ENCODE assay signal across 18 mouse cellular contexts in genomic region chr1:24186964-24187363, GRCm38 (mm10). TPM values are rescaled to one million over a fixed set of nuclear protein-coding genes. Genes with fewer than 3 reads are reported as not detected.
DNase-seq lines count a peak whose midpoint lies in the region; ATAC-seq and TF ChIP-seq lines count a peak whose summit lies in the region.
"Had no signal": no experiment of that assay in that cellular context is flagged by ENCODE, and none has a peak within 500 bp of the region (broad histone marks: within the 10 kb centered on the region; RNA-seq: fewer than 3 reads in every experiment).

No protein-coding gene starts in this region.

- 64% methylated on average over 11 of the region's 11 CpGs for WGBS in hindbrain, postnatal 0 days
- 85% methylated on average over 11 of the region's 11 CpGs for WGBS in hindbrain, embryonic 11.5 days
- WGBS in thymus, adult 2 months: 78% methylated on average over 11 of the region's 11 CpGs

- H3K27me3 ChIP-seq in hindbrain, postnatal 0 days (ENCODE audit: insufficient read depth, low read length): no peaks in the 10 kb centered on the region
- no peaks in the 10 kb centered on the region for H3K27me3 ChIP-seq in hindbrain, embryonic 11.5 days (ENCODE audit: control insufficient read depth, insufficient read depth, low read length)
- no peaks in the 10 kb centered on the region for H3K27me3 ChIP-seq in thymus, adult 2 months (ENCODE audit: control insufficient read depth, insufficient read depth, low read length)
- H3K27me3 ChIP-seq: lung, embryonic 15.5 days had no signal

- no peaks in the 10 kb centered on the region for H3K4me1 ChIP-seq in hindbrain, postnatal 0 days (ENCODE audit: insufficient read depth, low read length)
- H3K4me1 ChIP-seq in hindbrain, embryonic 11.5 days (replicated peaks; ENCODE audit: control insufficient read depth, insufficient read depth, low read length): no peaks in the 10 kb centered on the region
- H3K4me1 ChIP-seq in thymus, adult 2 months (replicated peaks; ENCODE audit: control insufficient read depth, insufficient read depth, low read length): no peaks in the 10 kb centered on the region
- H3K4me1 ChIP-seq: lung, embryonic 15.5 days had no signal

- H3K9me3 ChIP-seq in hindbrain, postnatal 0 days (ENCODE audit: low read length): no peaks in the 10 kb centered on the region
- H3K9me3 ChIP-seq in hindbrain, embryonic 11.5 days (ENCODE audit: control insufficient read depth, low read length): no peaks in the 10 kb centered on the region
- H3K9me3 ChIP-seq: lung, embryonic 15.5 days had no signal

- DNase-seq in hindbrain, postnatal 0 days (ENCODE audit: low spot score): peak; percentile 51
- DNase-seq in hindbrain, embryonic 11.5 days (ENCODE audit: low spot score): no peak
- peak; percentile 33 for DNase-seq in NIH3T3 (ENCODE audit: low read depth)
- peak; percentile 6 for DNase-seq in adrenal gland, postnatal 25 days
- peak; percentile 41 for DNase-seq in lung, postnatal 10 days
- no peak for DNase-seq in urinary bladder, postnatal 25 days (ENCODE audit: low spot score)
- no peak for DNase-seq in thymus, adult 2 months
- DNase-seq: kidney, adult 18-20 months; kidney, postnatal 25 days had no signal

- ATAC-seq in hindbrain, postnatal 0 days: no peak
- no peak for ATAC-seq in hindbrain, embryonic 11.5 days (ENCODE audit: low FRiP score)
- no peak for ATAC-seq in inflammation-experienced regulatory T-cells, adult 6 months
- ATAC-seq: forebrain, embryonic 16.5 days; hindbrain, embryonic 16.5 days had no signal

- no peak overlapping the region for H3K27ac ChIP-seq in hindbrain, postnatal 0 days
- H3K27ac ChIP-seq in hindbrain, embryonic 11.5 days (ENCODE audit: low read depth, low read length): no peak overlapping the region
- no peak overlapping the region for H3K27ac ChIP-seq in thymus, adult 2 months (ENCODE audit: control insufficient read depth, insufficient read depth, low read length)
- H3K27ac ChIP-seq: lung, embryonic 15.5 days had no signal

- H3K4me3 ChIP-seq in hindbrain, postnatal 0 days (ENCODE audit: low read length): no peak overlapping the region
- H3K4me3 ChIP-seq in hindbrain, embryonic 11.5 days (ENCODE audit: low read depth, low read length): no peak overlapping the region
- H3K4me3 ChIP-seq in thymus, adult 2 months (ENCODE audit: control insufficient read depth, insufficient read depth, low read length): no peak overlapping the region
- H3K4me3 ChIP-seq: lung, embryonic 15.5 days had no signal

- H3K36me3 ChIP-seq in hindbrain, postnatal 0 days (ENCODE audit: insufficient read depth, low read length): no peaks in the 10 kb centered on the region
- H3K36me3 ChIP-seq in hindbrain, embryonic 11.5 days (ENCODE audit: control insufficient read depth, insufficient read depth, low read length): no peaks in the 10 kb centered on the region
- H3K36me3 ChIP-seq in thymus, adult 2 months (ENCODE audit: control insufficient read depth, insufficient read depth, low read length): no peaks in the 10 kb centered on the region
- H3K36me3 ChIP-seq: lung, embryonic 15.5 days had no signal

- no peak for TF ChIP-seq CTCF in hindbrain, postnatal 0 days (IDR thresholded peaks at IDR 0.05; ENCODE audit: low read depth)
- no peak for TF ChIP-seq CTCF in thymus, adult 2 months (IDR thresholded peaks at IDR 0.05; ENCODE audit: borderline replicate concordance, control insufficient read depth, extremely low read depth, insufficient read depth, low read length, poor library complexity)

- no peak for TF ChIP-seq POLR2A in thymus, adult 2 months (IDR thresholded peaks at IDR 0.05; ENCODE audit: control insufficient read depth, extremely low read depth, insufficient read depth, low read length, poor library complexity)

- no peak overlapping the region for H3K4me2 ChIP-seq in hindbrain, postnatal 0 days (ENCODE audit: low read depth, low read length)
- no peak overlapping the region for H3K4me2 ChIP-seq in hindbrain, embryonic 11.5 days (replicated peaks; ENCODE audit: low read depth, low read length)
- H3K4me2 ChIP-seq: heart, embryonic 11.5 days; lung, embryonic 15.5 days; midbrain, embryonic 11.5 days had no signal

- H3K9ac ChIP-seq in hindbrain, postnatal 0 days (replicated peaks; ENCODE audit: low read length): no peak overlapping the region
- no peak overlapping the region for H3K9ac ChIP-seq in hindbrain, embryonic 11.5 days (ENCODE audit: low read depth, low read length)
- H3K9ac ChIP-seq: lung, embryonic 15.5 days had no signal

RNA-seq across cellular contexts. Expression of gene Col9a1, which starts 9.6 kb away (rescaled TPM):
- 2.4 and 3.7 TPM in 2 replicates for total RNA-seq in hindbrain, postnatal 0 days (2014; rRNA removed)
- 3.0 TPM in 2 replicates for polyA plus RNA-seq in hindbrain, postnatal 0 days (2015; fragmentation: Nextera tagmentation; extraction: Ambion mirVana)
- 23.5 and 26.8 TPM in 2 replicates for polyA plus RNA-seq in hindbrain, embryonic 11.5 days (2014; fragmentation: Nextera tagmentation; extraction: Ambion mirVana)
- not detected in 2 replicates for total RNA-seq in adrenal gland, postnatal 25 days (2021)
- polyA plus RNA-seq in inflammation-experienced regulatory T-cells, adult 6 months (2017; shearing (Covaris generic)): not detected
- polyA plus RNA-seq in thymus, adult 2 months (2012; rRNA removed): 0.14 and 0.15 TPM in 2 replicates
- total RNA-seq: liver, adult 2 months; MEL; neutrophil, adult 5-6 weeks had no signal
- polyA plus RNA-seq: liver, adult 2 months had no signal

Comparison
In these comparisons a context has a peak if more than half of its experiments do, and no peak if none do; other contexts are left out.
1. DNase-seq: peak in hindbrain, postnatal 0 days (single experiment), NIH3T3 (single experiment), adrenal gland, postnatal 25 days (single experiment) and lung, postnatal 10 days (single experiment); none in hindbrain, embryonic 11.5 days (single experiment), urinary bladder, postnatal 25 days (single experiment) and thymus, adult 2 months (single experiment).